18 mouse cellular contexts compared by ENCODE assay signal in the genomic region with DNA sequence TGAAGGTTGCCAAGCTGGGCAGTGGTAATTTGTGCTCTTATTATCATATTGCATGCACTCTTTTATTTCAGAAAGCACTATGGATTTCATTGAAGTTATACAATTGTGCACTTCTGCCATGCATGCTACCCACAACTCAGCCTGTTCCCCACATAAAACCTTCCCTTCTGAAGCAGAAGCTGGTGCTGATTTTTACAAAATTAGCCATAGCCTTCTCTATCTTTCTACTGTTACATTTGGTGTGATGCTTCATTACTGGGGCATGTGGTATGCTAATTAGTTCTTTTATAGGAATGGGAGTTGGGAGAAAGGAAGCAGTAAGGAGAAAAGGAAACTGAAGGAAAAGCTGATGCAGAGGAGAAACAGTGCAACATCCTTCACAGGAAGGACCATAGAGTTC.
DNase-seq lines count a peak whose midpoint lies in the region; TF ChIP-seq lines count a peak whose summit lies in the region.
"Had no signal": no experiment of that assay in that cellular context is flagged by ENCODE, and none has a peak within 500 bp of the region (broad histone marks: within the 10 kb centered on the region; RNA-seq: fewer than 3 reads in every experiment).

No protein-coding gene starts in this region.

- TF ChIP-seq CTCF in left cerebral cortex, adult 2 months (IDR thresholded peaks at IDR 0.05): no peak

- peak overlapping the region; percentile 63; the same call in 1 of the 2 replicates for H3K27ac ChIP-seq in left cerebral cortex, adult 2 months
- H3K27ac ChIP-seq: embryonic facial prominence, embryonic 12.5 days; forebrain, embryonic 15.5 days; heart, embryonic 10.5 days; hindbrain, embryonic 12.5 days had no signal

- no peak overlapping the region for H3K4me3 ChIP-seq in left cerebral cortex, adult 2 months
- H3K4me3 ChIP-seq: embryonic facial prominence, embryonic 12.5 days; forebrain, embryonic 15.5 days; heart, embryonic 10.5 days; hindbrain, embryonic 12.5 days had no signal

- peak; percentile 8 for DNase-seq in layer of hippocampus, adult 11-12 months (ENCODE audit: low spot score)
- DNase-seq in layer of hippocampus, postnatal 25 days (ENCODE audit: extremely low spot score in 1 of 2, low spot score in 1 of 2): no peak
- DNase-seq in left cerebral cortex, adult 2 months (ENCODE audit: extremely low spot score in 1 of 2, low spot score in 2 of 2): no peak
- no peak for DNase-seq in left cerebral cortex, postnatal 4 days
- DNase-seq in right cerebral cortex, adult 2 months (ENCODE audit: low spot score in 2 of 2): peak; percentile 13 to 29
- DNase-seq in right cerebral cortex, postnatal 10 days (ENCODE audit: low spot score in 2 of 2): no peak
- DNase-seq in gastrocnemius, postnatal 36 days: no peak
- DNase-seq: adrenal gland, postnatal 14 days; cerebellum, adult 11 months; cerebellum, adult 8-10 months; cerebellum, postnatal 14 days; heart, adult 18-20 months; heart, postnatal 10 days; heart, postnatal 4 days had no signal

- intact Hi-C loops in left cerebral cortex, adult 2 months (cut with DNase I): loop anchor here (5.0 to 10.0 kb wide), 2 partner anchors 61 to 193 kb away; no protein-coding TSS in a partner anchor
- intact Hi-C loops in left cerebral cortex, postnatal 4 days (cut with DNase I): no loop called here
- intact Hi-C loops in gastrocnemius, postnatal 36 days (cut with DNase I): no loop called here

Comparison
In these comparisons a context has a peak if more than half of its experiments do, and no peak if none do; other contexts are left out.
1. DNase-seq: peak in layer of hippocampus, adult 11-12 months (single experiment) and right cerebral cortex, adult 2 months (2 of 2); none in layer of hippocampus, postnatal 25 days (0 of 2), left cerebral cortex, adult 2 months (0 of 2), left cerebral cortex, postnatal 4 days (single experiment), right cerebral cortex, postnatal 10 days (0 of 2) and gastrocnemius, postnatal 36 days (0 of 2).